Mouse (Mus musculus) left cerebral cortex, adult 2 months (tissue): Measurements from ENCODE around the gene Psmd11. TPM values are rescaled to one million over a fixed set of nuclear protein-coding genes. Genes with fewer than 3 reads are reported as not detected.

ENCODE experiments used
- DNase-seq, 2 experiments: peaks; one replicate each; pipeline ENCODE4 v3.0.0; 2021 to 2022; ENCODE audit warnings: low spot score in 2 of 2, mixed read lengths in 1 of 2; ENCODE audit errors: extremely low spot score in 1 of 2
- H3K27ac ChIP-seq: fragments of 200-600 bp; 2 replicates; pipeline ENCODE4 v1.8.1; 2022
- H3K4me3 ChIP-seq: fragments of 200-600 bp; 2 replicates; pipeline ENCODE4 v1.8.1; 2022
- CTCF ChIP-seq: fragments of 200-600 bp; IDR thresholded peaks from 2 replicates; pipeline ENCODE4 v1.8.1; 2022; ENCODE audit warnings: antibody characterized with exemption, mild to moderate bottlenecking, moderate library complexity
- intact Hi-C: fragments of 180-260 bp; cut with DNase I; formaldehyde crosslinking; loops from one replicate; pipeline ENCODE4 v1.15.1; 2025
- total RNA-seq, 2 experiments: library from RNA; stranded (reverse); gene quantifications; 2 replicates each; pipeline ENCODE4 v1.2.3; 2021

Gene Psmd11
- total RNA-seq, 2 experiments from 2014 or later, result 102 to 103 TPM

GRCm38 (mm10) chr11:80509176-80509506, 80.7 kb downstream of the Psmd11 start:
- intact Hi-C loops, result loop anchor here (5.0 kb wide), 1 partner anchor 43 kb away; no protein-coding TSS in a partner anchor
- H3K27ac ChIP-seq, result peak overlapping the region; percentile 86
- no peak overlapping the region for H3K4me3 ChIP-seq
- peak in 1 of 2 experiments; percentile 26 for DNase-seq
- TF ChIP-seq CTCF, result no peak

- H3K4me3 ChIP-seq, result no peak overlapping the region
- TF ChIP-seq CTCF, result no peak
- no peak for DNase-seq
- H3K27ac ChIP-seq, result no peak overlapping the region
- intact Hi-C loops, result no loop called here
These were observed 81.7 kb downstream of the Psmd11 start for GRCm38 (mm10) chr11:80510124-80510523.

GRCm38 (mm10) chr11:80512313-80513056, 84.1 kb downstream of the Psmd11 start:
- intact Hi-C loops, result no loop called here
- H3K27ac ChIP-seq, result no peak overlapping the region
- DNase-seq, result peak in 1 of 2 experiments; percentile 7
- H3K4me3 ChIP-seq, result no peak overlapping the region
- no peak for TF ChIP-seq CTCF

- intact Hi-C loops, result no loop called here
- TF ChIP-seq CTCF, result no peak
- Histone ChIP-seq H3K27ac (no peak overlapping the region), H3K4me3 (no peak overlapping the region)
- DNase-seq, result no peak
These were observed 85.4 kb downstream of the Psmd11 start for GRCm38 (mm10) chr11:80513796-80514195.

GRCm38 (mm10) chr11:80515346-80515745, 86.9 kb downstream of the Psmd11 start:
- Histone ChIP-seq H3K4me3 (no peak overlapping the region), H3K27ac (peak overlapping the region; percentile 73)
- no peak for TF ChIP-seq CTCF
- no peak for DNase-seq
- intact Hi-C loops, result no loop called here

GRCm38 (mm10) chr11:80515895-80516294, 87.5 kb downstream of the Psmd11 start:
- intact Hi-C loops, result no loop called here

GRCm38 (mm10) chr11:80518421-80519367, 90.3 kb downstream of the Psmd11 start:
- intact Hi-C loops, result loop anchor here (1.0 kb wide), 1 partner anchor 33 kb away; no protein-coding TSS in a partner anchor
- no peak for TF ChIP-seq CTCF
- H3K4me3 ChIP-seq, result no peak overlapping the region
- H3K27ac ChIP-seq, result peak overlapping the region; percentile 82
- DNase-seq, result peak; percentile 54 to 74

More at GRCm38 (mm10) chr11:80515895-80516294, 87.5 kb downstream of the Psmd11 start:
- Histone ChIP-seq H3K27ac (peak overlapping the region; percentile 73), H3K4me3 (no peak overlapping the region)
- no peak for DNase-seq
- TF ChIP-seq CTCF, result no peak

- no peak overlapping the region for H3K4me3 ChIP-seq
- no peak overlapping the region for H3K27ac ChIP-seq
- intact Hi-C loops, result no loop called here
- no peak for DNase-seq
- no peak for TF ChIP-seq CTCF
These were observed 92.7 kb downstream of the Psmd11 start for GRCm38 (mm10) chr11:80521148-80521547.

Other genes starting within 250 kb of the Psmd11 start
- gene Rnf135, start 244.8 kb upstream of the Psmd11 start, total RNA-seq, result 1 to 10 TPM; 3.5 to 3.7 TPM
- gene Rhot1, start 219.6 kb upstream of the Psmd11 start, total RNA-seq, result 10 to 100 TPM; 70.0 to 70.1 TPM
- gene Rhbdl3, start 127.7 kb upstream of the Psmd11 start, total RNA-seq, result 10 to 100 TPM; 22.9 to 27.7 TPM
- 10 to 100 TPM; 47.8 to 51.7 TPM for gene 5730455P16Rik, start 50.6 kb upstream of the Psmd11 start, total RNA-seq
- 100 to 1,000 TPM; 132 to 135 TPM for gene Zfp207, start 45.3 kb upstream of the Psmd11 start, total RNA-seq
- gene Cdk5r1, start 48.4 kb downstream of the Psmd11 start, total RNA-seq, result 100 to 1,000 TPM; 329 to 334 TPM